Mouse (Mus musculus): ENCODE data around the gene Kctd12. TPM values are rescaled to one million over a fixed set of nuclear protein-coding genes. Genes with fewer than 3 reads are reported as not detected.

Gene Kctd12
- polyA plus RNA-seq, 1 experiment from 2014 or later, result 35.3 TPM

DNA sequence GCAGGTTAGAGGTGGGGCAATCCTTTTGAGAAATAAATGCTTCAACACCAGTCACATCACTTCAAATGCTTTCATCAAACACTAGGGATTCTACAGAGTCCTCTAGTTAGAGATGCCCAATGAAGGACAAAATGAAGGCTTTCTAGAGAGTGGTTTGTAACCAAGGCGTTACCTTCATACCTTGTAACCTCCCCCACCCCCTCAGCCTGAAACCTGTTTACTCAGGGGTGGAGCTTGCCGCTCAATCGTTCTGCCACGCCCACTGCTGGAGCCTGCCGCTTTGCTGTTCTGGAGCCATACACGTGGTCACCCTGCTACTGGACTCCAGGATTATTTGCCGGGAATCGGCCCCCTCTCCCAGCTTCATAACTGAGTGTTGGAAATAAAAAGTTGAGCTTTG is 28.9 kb downstream of the Kctd12 start:
- H3K9ac ChIP-seq, result no peak overlapping the region
- H3K36me3 ChIP-seq, result no peaks in the 10 kb centered on the region
- H3K9me3 ChIP-seq, result no peaks in the 10 kb centered on the region
- no peak overlapping the region for H3K27ac ChIP-seq
- H3K4me2 ChIP-seq (replicated peaks), result no peak overlapping the region
- no peaks in the 10 kb centered on the region for H3K27me3 ChIP-seq
- ATAC-seq (ENCODE audit: insufficient number of reproducible peaks, insufficient read depth, low FRiP score, low TSS enrichment), result no peak
- 30% methylated on average over 8 of the region's 8 CpGs for WGBS
- H3K4me3 ChIP-seq, result no peak overlapping the region
- no peaks in the 10 kb centered on the region for H3K4me1 ChIP-seq

DNA sequence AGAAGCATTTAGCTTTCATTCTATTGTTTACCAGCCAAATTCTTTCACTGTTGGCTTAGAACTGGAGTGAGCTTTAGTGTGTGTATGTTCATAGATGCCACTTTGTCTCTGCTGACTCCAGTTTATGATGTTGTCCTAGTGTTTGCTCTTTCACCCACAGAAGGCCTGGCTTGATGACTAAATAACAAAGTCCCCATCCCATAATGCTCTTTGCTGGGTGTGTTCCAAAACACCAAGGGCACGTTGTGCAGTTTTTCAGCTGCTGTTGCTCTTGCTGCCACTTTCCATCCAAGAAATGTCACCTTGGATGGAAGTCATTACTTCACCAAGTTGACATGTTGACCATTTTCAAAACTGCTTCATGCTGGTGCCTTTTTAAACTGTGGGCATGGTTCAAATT is 30.5 kb downstream of the Kctd12 start:
- Histone ChIP-seq H3K27ac (no peak overlapping the region), H3K9ac (no peak overlapping the region)
- WGBS, result 80% methylated on average over 1 of the region's 1 CpGs

GRCm38 (mm10) chr14:102947796-102948195 is 34.6 kb downstream of the Kctd12 start:
- Histone ChIP-seq H3K4me1 (no peaks in the 10 kb centered on the region), H3K27me3 (no peaks in the 10 kb centered on the region)
- WGBS, result 59% methylated on average over 2 of the region's 2 CpGs

More for the DNA sequence above, 30.5 kb downstream of the Kctd12 start:
- Histone ChIP-seq H3K4me1 (no peaks in the 10 kb centered on the region), H3K27me3 (no peaks in the 10 kb centered on the region), H3K36me3 (no peaks in the 10 kb centered on the region), H3K4me2 (replicated peaks) (no peak overlapping the region), H3K4me3 (no peak overlapping the region), H3K9me3 (no peaks in the 10 kb centered on the region)
- ATAC-seq (ENCODE audit: insufficient number of reproducible peaks, insufficient read depth, low FRiP score, low TSS enrichment), result no peak

DNA sequence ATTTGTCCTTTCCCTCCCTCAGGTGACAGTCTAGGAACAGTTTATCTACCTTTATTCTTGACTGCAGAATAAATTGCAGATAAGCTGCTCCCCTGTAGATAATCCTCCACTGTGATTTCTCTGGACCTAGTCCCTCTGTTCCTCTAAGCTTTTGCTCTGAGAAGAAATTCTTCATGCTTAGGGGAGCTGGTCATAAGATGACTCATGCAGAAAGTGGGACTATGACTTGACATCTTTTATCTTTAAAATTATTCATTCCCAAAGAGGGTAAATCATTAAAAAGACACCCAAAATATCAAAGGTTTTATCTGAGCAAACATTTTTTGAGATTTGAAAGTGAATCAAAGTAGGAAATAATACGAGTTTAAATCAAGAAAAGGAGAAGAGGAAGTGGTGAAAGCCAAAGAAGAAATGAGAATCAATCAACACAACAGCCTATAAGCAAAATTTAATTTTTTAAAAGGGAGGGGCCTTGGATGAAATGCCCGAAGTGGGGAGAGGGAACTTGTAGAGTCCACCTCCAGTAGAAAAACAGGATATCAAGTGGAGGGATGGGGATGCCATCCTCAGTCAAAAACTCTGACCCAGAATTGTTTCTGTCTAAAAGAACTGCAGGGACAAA is 40.1 kb downstream of the Kctd12 start:
- no peaks in the 10 kb centered on the region for H3K9me3 ChIP-seq
- H3K27me3 ChIP-seq, result no peaks in the 10 kb centered on the region
- H3K36me3 ChIP-seq, result no peaks in the 10 kb centered on the region
- no peak overlapping the region for H3K27ac ChIP-seq
- H3K4me1 ChIP-seq, result no peaks in the 10 kb centered on the region
- no peak overlapping the region for H3K9ac ChIP-seq
- no peak for ATAC-seq (ENCODE audit: insufficient number of reproducible peaks, insufficient read depth, low FRiP score, low TSS enrichment)
- H3K4me3 ChIP-seq, result no peak overlapping the region
- 83% methylated on average over 2 of the region's 2 CpGs for WGBS
- H3K4me2 ChIP-seq (replicated peaks), result no peak overlapping the region

More at GRCm38 (mm10) chr14:102947796-102948195, 34.6 kb downstream of the Kctd12 start:
- H3K4me3 ChIP-seq, result no peak overlapping the region
- H3K36me3 ChIP-seq, result no peaks in the 10 kb centered on the region
- H3K9me3 ChIP-seq, result no peaks in the 10 kb centered on the region
- no peak overlapping the region for H3K9ac ChIP-seq
- H3K27ac ChIP-seq, result no peak overlapping the region
- ATAC-seq (ENCODE audit: insufficient number of reproducible peaks, insufficient read depth, low FRiP score, low TSS enrichment), result no peak
- no peak overlapping the region for H3K4me2 ChIP-seq (replicated peaks)

DNA sequence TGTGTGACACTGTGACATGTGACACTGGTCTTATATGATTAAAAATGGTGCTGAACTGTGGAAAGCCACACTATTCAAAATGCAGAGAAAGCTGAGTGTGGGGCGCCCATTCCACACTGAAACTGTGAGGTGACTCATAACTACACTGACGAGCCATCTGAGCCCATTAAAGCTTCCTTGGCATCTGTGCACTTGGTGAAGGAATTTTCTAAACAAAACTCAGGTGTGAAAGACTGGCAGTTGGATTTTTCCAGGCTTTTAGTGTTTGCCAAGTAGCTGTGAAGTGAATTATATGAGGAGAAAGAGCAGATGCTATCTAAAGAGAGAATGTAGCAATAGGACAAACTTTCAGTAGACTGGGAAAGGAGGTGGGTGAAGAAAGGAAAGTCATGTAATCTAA is 47.6 kb downstream of the Kctd12 start:
- H3K27me3 ChIP-seq, result no peaks in the 10 kb centered on the region
- H3K4me1 ChIP-seq, result no peaks in the 10 kb centered on the region
- no peak overlapping the region for H3K4me3 ChIP-seq
- H3K36me3 ChIP-seq, result no peaks in the 10 kb centered on the region
- ATAC-seq (ENCODE audit: insufficient number of reproducible peaks, insufficient read depth, low FRiP score, low TSS enrichment), result no peak
- WGBS, result 86% methylated on average over 2 of the region's 2 CpGs
- H3K4me2 ChIP-seq (replicated peaks), result no peak overlapping the region
- no peak overlapping the region for H3K9ac ChIP-seq
- H3K9me3 ChIP-seq, result no peaks in the 10 kb centered on the region
- H3K27ac ChIP-seq, result no peak overlapping the region

GRCm38 (mm10) chr14:102930933-102931332 is 51.5 kb downstream of the Kctd12 start:
- H3K9ac ChIP-seq, result no peak overlapping the region
- 60% methylated on average over 1 of the region's 1 CpGs for WGBS
- ATAC-seq (ENCODE audit: insufficient number of reproducible peaks, insufficient read depth, low FRiP score, low TSS enrichment), result no peak
- no peaks in the 10 kb centered on the region for H3K27me3 ChIP-seq
- H3K27ac ChIP-seq, result no peak overlapping the region
- no peaks in the 10 kb centered on the region for H3K9me3 ChIP-seq
- no peak overlapping the region for H3K4me2 ChIP-seq (replicated peaks)
- no peaks in the 10 kb centered on the region for H3K36me3 ChIP-seq
- no peak overlapping the region for H3K4me3 ChIP-seq
- no peaks in the 10 kb centered on the region for H3K4me1 ChIP-seq

DNA sequence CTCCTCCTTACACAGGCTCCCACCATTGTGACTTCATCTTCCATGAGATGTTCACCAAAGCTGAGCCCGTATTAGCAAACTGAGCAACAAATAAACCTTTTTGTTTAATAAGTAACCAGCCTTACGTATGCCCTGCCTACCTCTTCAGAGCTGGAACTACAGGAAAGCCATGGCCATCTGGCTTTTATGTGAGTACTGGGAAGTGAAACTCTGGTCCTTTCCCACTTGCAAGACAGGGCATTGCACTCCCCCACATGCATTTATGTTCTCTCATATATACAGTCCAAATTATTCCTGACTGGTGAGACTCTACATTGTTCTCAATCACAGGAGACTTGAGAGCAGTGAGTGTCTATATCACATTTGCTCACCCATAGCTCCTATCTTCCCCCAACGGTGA is 52.9 kb downstream of the Kctd12 start:
- Histone ChIP-seq H3K9me3 (no peaks in the 10 kb centered on the region), H3K36me3 (no peaks in the 10 kb centered on the region), H3K9ac (no peak overlapping the region), H3K27me3 (no peaks in the 10 kb centered on the region), H3K4me1 (no peaks in the 10 kb centered on the region), H3K4me3 (no peak overlapping the region), H3K27ac (no peak overlapping the region), H3K4me2 (replicated peaks) (no peak overlapping the region)
- no peak for ATAC-seq (ENCODE audit: insufficient number of reproducible peaks, insufficient read depth, low FRiP score, low TSS enrichment)
- 83% methylated on average over 3 of the region's 3 CpGs for WGBS

DNA sequence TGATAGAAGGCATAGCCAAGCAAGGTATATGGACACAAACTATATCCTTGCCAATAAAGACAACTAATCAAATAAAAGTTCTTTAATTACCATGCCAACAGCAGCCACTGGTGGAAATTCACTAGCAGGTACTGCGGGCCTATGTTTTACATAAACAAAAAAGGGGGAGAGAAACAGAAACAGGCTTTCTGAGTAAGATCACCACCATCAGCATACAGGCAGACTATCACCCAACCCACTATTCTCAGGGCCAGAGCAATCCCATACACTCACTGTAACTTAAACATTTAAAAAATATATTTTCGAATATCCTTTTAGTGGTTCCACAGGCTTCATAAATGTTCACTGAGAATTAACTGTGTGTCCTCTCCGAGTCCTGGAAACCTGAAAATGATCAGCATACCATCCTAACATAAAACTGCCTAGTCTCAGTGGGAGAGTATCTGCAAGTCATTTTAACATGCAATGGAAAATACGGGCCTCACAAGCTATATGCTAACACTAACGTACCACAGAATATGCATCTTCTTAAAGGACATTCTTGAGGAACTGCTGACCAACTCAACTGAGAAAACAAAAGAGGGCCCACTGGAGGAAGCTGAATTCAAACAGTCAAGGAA is 54.5 kb downstream of the Kctd12 start:
- Histone ChIP-seq H3K27ac (no peak overlapping the region), H3K9me3 (no peaks in the 10 kb centered on the region), H3K4me1 (no peaks in the 10 kb centered on the region), H3K36me3 (no peaks in the 10 kb centered on the region), H3K4me2 (replicated peaks) (no peak overlapping the region), H3K4me3 (no peak overlapping the region), H3K9ac (no peak overlapping the region), H3K27me3 (no peaks in the 10 kb centered on the region)
- WGBS, result 82% methylated on average over 5 of the region's 5 CpGs
- no peak for ATAC-seq (ENCODE audit: insufficient number of reproducible peaks, insufficient read depth, low FRiP score, low TSS enrichment)

Small RNA genes lying within 50 kb of the gene (microRNA-seq; reads per million reads assigned to microRNA genes)
- gene Mir5130, result 4.9 reads per million, percentile 19 among the genes with 10 or more reads in this experiment

Other genes with a start within 250 kb of the Kctd12 start
- gene Acod1, start 64.3 kb upstream of the Kctd12 start, polyA plus RNA-seq (2016; fragmentation: Nextera tagmentation; extraction: Ambion mirVana), result not detected in 2 replicates
- gene Cln5, start 87.6 kb upstream of the Kctd12 start, polyA plus RNA-seq (2016; fragmentation: Nextera tagmentation; extraction: Ambion mirVana), result 27.0 and 30.1 TPM in 2 replicates
- 27.2 and 31.4 TPM in 2 replicates for gene Fbxl3, start 116.9 kb upstream of the Kctd12 start, polyA plus RNA-seq (2016; fragmentation: Nextera tagmentation; extraction: Ambion mirVana)

All from embryonic facial prominence, embryonic 12.5 days (tissue).